Mouse (Mus musculus) heart, embryonic 16.5 days (tissue): ENCODE results near the gene Adk. TPM values are rescaled to one million over a fixed set of nuclear protein-coding genes. Genes with fewer than 3 reads are reported as not detected.

Experiments used
- ATAC-seq: fragments of 200-750 bp; cut with Nextera tagmentation; replicated peaks from 2 replicates; pipeline ENCODE4 v1.8.0; 2017; ENCODE audit warnings: moderate number of reproducible peaks; ENCODE audit not compliant: insufficient read depth, low FRiP score; ENCODE audit errors: extremely low read depth
- H3K27ac ChIP-seq: fragments of 300-500 bp; sonication (generic); 2 replicates; pipeline ENCODE4 v1.5.1; 2014; ENCODE audit warnings: mild to moderate bottlenecking, low read length, control low read depth, moderate library complexity
- H3K27me3 ChIP-seq: fragments of 300-500 bp; sonication (generic); 2 replicates; pipeline ENCODE4 v1.6.1; 2014; ENCODE audit warnings: low read length, mixed read lengths; ENCODE audit not compliant: control insufficient read depth, insufficient read depth
- H3K36me3 ChIP-seq: fragments of 300-500 bp; sonication (generic); 2 replicates; pipeline ENCODE4 v1.6.1; 2014; ENCODE audit not compliant: control insufficient read depth, insufficient read depth
- H3K4me1 ChIP-seq: fragments of 300-500 bp; sonication (generic); 2 replicates; pipeline ENCODE4 v1.6.1; 2014; ENCODE audit warnings: low read length, mixed read lengths; ENCODE audit not compliant: control insufficient read depth, insufficient read depth
- H3K4me2 ChIP-seq: fragments of 300-500 bp; sonication (generic); 2 replicates; pipeline ENCODE4 v1.6.1; 2014; ENCODE audit warnings: low read depth, mild to moderate bottlenecking, control low read depth, low read length
- H3K4me3 ChIP-seq: fragments of 300-500 bp; sonication (generic); 2 replicates; pipeline ENCODE4 v1.5.1; 2014; ENCODE audit warnings: mild to moderate bottlenecking, control low read depth, low read length
- H3K9ac ChIP-seq: fragments of 300-500 bp; sonication (generic); 2 replicates; pipeline ENCODE4 v1.6.1; 2014; ENCODE audit warnings: low read length, control low read depth
- H3K9me3 ChIP-seq: fragments of 300-500 bp; sonication (generic); replicated peaks from 2 replicates; pipeline ENCODE4 v1.6.1; 2016; ENCODE audit warnings: low read length; ENCODE audit not compliant: control insufficient read depth
- WGBS: fragments of 180-500 bp; shearing (Covaris S2); extraction: QIAGEN DNeasy Blood & Tissue Kit; methylation state at CpG from one replicate; pipeline ENCODE4 v1.1.7; 2014; 5-methylcytosine and 5-hydroxymethylcytosine counted together
- polyA plus RNA-seq: library from polyadenylated mRNA; unstranded; fragments of >200 nt; fragmentation: Nextera tagmentation; extraction: Ambion mirVana; gene quantifications from 2 replicates; pipeline ENCODE4 v1.2.1, GENCODE M21; 2015

Gene Adk
- polyA plus RNA-seq, 1 experiment from 2014 or later = 222 TPM

DNA sequence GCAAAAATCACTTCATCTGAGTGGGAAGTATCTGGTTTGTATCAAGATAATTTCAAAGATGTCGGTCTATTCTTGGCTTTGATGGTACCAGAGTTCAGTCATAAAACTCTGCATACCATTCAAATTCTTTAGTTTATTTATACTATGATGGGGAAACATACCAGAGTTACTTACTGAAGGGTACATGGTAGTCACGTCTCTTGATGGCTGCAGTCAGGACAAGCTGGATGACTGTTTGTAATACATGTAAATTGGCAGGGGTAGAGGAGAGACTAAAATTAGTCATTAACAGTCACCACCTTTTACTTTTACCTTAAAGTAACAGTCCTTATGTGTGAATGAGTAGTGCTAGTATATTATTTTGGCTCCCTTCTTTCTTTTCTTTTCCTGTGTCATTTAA lies 125.4 kb downstream of the Adk start:
- Histone ChIP-seq H3K27me3 (no peaks in the 10 kb centered on the region), H3K9me3 (no peaks in the 10 kb centered on the region), H3K4me1 (peaks cover 13% of the 10 kb centered on the region), H3K4me3 (no peak overlapping the region), H3K27ac (peak overlapping the region; percentile 96), H3K36me3 (no peaks in the 10 kb centered on the region), H3K9ac (no peak overlapping the region), H3K4me2 (peak overlapping the region; percentile 34; the same call in 1 of the 2 replicates)
- peak; percentile 93 for ATAC-seq
- WGBS = 29% methylated on average over 2 of the region's 2 CpGs

DNA sequence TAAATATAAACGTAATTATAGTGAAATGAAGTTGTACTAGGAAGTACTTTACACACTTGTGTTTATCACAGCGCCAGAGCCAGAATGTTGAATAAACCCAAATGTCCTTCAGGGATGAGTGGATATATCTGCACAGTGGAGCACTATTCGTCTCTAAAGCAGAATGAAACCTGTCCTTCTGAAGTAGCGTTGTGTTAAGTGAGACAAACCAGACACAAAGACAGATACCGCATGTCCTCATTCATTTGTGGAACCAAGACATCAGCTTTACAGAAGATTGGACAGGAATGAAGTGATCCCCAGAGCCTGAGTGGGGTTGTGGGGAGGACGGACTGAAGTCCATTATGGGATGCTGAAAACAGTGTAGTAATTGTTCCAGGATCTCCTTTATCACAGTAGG lies 126.0 kb downstream of the Adk start:
- ATAC-seq = peak; percentile 78
- Histone ChIP-seq H3K36me3 (no peaks in the 10 kb centered on the region), H3K27me3 (no peaks in the 10 kb centered on the region), H3K4me3 (no peak overlapping the region), H3K27ac (peak overlapping the region; percentile 93), H3K4me1 (peaks cover 17% of the 10 kb centered on the region), H3K9ac (no peak overlapping the region), H3K9me3 (no peaks in the 10 kb centered on the region), H3K4me2 (no peak overlapping the region; the same call in 1 of the 2 replicates)
- 39% methylated on average over 6 of the region's 6 CpGs for WGBS

DNA sequence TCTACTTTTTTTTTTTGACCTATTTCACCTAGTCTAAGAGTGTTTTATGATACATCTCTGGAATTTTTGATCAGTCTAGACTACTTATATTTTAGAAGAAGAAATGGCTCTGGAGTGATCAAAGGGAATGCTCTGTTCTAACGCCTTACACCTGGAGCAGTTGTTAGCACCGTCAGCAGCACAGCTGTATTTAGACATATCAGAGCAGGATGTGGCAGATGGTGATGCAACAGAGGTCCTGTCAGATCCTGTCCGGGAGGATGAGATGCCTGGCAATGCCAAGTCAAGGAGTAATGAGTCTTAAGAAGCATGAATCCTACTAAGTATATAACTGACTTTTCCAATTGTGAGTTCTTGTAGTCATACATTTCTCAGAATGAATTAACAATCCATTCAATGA lies 128.7 kb downstream of the Adk start:
- ATAC-seq = no peak
- Histone ChIP-seq H3K9ac (no peak overlapping the region), H3K27me3 (no peaks in the 10 kb centered on the region), H3K27ac (no peak overlapping the region), H3K36me3 (no peaks in the 10 kb centered on the region), H3K4me3 (no peak overlapping the region), H3K4me2 (no peak overlapping the region), H3K4me1 (peaks cover 17% of the 10 kb centered on the region), H3K9me3 (no peaks in the 10 kb centered on the region)
- WGBS = 46% methylated on average over 3 of the region's 3 CpGs

DNA sequence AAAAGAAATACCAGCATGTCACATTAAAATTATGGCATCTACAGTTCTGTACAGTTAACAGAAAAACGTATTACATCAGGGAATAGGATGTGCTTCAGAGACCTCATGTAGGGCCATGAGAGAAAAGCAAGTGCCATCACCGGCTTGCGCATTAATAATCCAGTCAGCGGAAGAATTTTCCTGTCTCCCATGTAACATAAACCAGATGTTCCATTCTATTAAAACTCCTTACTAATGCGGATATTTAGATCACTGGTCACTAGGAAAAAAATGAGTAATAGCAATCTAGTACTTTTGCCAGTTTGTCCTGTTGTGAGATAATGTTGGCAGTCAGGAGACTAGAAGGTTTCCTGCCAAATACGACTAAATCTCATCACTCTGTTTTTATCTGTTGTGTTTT lies 139.6 kb downstream of the Adk start:
- Histone ChIP-seq H3K27me3 (no peaks in the 10 kb centered on the region), H3K9ac (no peak overlapping the region), H3K27ac (no peak overlapping the region), H3K4me3 (no peak overlapping the region), H3K9me3 (no peaks in the 10 kb centered on the region), H3K36me3 (no peaks in the 10 kb centered on the region), H3K4me2 (no peak overlapping the region), H3K4me1 (peaks cover 5% of the 10 kb centered on the region; the same call in 1 of the 2 replicates)
- no peak for ATAC-seq
- WGBS = 65% methylated on average over 6 of the region's 6 CpGs

DNA sequence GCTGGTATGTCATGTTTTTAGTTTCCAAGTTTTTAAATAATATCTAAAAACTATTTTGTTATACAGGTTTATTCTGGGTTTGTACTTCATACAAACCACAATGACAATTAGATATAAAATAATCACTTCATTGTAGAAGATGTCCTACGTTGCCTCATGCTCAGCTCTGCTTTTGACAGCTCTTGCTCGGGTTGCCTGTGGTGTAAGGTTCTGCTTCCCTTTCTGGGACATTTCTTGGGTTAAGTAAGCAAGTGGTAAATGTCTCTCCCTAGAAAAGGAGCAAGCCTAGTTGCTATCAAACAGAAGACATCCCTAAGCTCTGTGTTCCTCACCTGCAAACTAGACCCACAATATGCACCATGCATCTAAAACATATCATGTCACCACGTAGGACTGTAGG lies 140.4 kb downstream of the Adk start:
- Histone ChIP-seq H3K4me1 (peaks cover 5% of the 10 kb centered on the region; the same call in 1 of the 2 replicates), H3K4me3 (no peak overlapping the region), H3K27ac (no peak overlapping the region), H3K36me3 (no peaks in the 10 kb centered on the region), H3K27me3 (no peaks in the 10 kb centered on the region), H3K4me2 (no peak overlapping the region), H3K9me3 (no peaks in the 10 kb centered on the region), H3K9ac (no peak overlapping the region)
- 86% methylated on average over 3 of the region's 3 CpGs for WGBS
- ATAC-seq = no peak

DNA sequence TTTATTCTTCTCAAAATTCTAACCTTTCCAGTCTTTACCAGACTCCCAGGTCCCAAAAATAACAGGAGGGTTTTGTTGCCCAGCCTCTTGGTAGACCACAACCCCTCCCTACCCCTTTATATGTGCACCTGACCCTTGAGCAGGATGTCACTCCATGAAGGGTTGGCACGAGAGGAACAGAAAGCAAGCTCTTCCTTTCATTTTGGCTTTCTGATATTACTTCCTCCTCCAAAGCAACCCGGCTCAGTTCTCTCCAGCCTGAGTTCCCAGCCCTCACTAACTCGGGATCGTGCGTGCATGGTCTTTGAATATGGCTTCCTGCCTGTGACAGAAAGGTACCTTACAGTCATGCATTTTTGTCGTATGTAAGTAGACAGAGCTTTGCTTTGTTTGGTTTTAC lies 142.0 kb downstream of the Adk start:
- Histone ChIP-seq H3K9ac (no peak overlapping the region), H3K4me2 (no peak overlapping the region), H3K4me3 (no peak overlapping the region), H3K27ac (no peak overlapping the region), H3K9me3 (no peaks in the 10 kb centered on the region), H3K27me3 (no peaks in the 10 kb centered on the region), H3K36me3 (no peaks in the 10 kb centered on the region), H3K4me1 (peaks cover 5% of the 10 kb centered on the region; the same call in 1 of the 2 replicates)
- ATAC-seq = no peak; the same call in 1 of the 2 replicates
- WGBS = 74% methylated on average over 6 of the region's 6 CpGs

DNA sequence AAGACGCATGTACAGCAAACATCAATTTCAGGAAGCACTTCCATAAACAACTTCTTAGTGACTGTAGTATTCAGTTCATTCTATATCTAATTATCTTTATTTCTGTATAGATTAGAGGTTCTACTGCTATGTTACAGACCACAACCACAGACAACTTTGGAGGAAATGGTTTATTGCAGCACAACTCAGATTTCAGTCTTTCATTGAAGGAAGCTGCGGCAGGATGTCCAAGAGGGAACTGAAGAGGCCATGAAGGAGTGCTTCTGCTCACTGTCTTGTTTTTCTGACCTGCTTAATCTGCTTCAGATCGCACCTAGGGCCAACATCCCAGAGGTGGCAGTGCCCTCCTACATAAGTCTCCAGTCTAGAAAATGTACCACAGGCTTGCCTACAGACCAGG lies 148.5 kb downstream of the Adk start:
- no peak for ATAC-seq
- H3K36me3 ChIP-seq = no peaks in the 10 kb centered on the region
- no peak overlapping the region for H3K4me3 ChIP-seq
- H3K4me1 ChIP-seq = no peaks in the 10 kb centered on the region
- no peak overlapping the region for H3K27ac ChIP-seq
- no peak overlapping the region for H3K4me2 ChIP-seq
- no peaks in the 10 kb centered on the region for H3K27me3 ChIP-seq
- WGBS = 72% methylated on average over 3 of the region's 3 CpGs
- H3K9ac ChIP-seq = no peak overlapping the region
- no peaks in the 10 kb centered on the region for H3K9me3 ChIP-seq

DNA sequence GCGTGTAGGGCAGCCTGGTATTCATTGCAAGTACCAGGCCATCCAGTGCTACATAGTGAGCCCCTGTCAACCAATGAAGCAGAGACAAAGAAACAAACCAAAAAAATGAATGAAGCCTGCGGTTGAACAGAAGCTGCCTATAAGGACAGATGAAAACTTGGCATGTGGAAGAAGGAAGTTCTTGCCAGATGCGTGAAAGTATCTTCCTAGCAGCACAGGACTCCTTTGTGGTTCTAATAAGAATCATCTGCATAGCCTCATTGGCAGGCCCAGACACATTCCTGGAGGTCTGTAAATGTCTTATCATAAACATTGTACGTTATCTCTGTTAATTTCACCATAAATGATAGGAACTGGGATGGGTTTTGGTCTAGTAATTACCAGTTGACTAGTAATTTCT lies 154.1 kb downstream of the Adk start:
- no peak overlapping the region for H3K9ac ChIP-seq
- no peak overlapping the region for H3K4me2 ChIP-seq
- H3K4me3 ChIP-seq = no peak overlapping the region
- no peaks in the 10 kb centered on the region for H3K27me3 ChIP-seq
- H3K36me3 ChIP-seq = peaks cover 3% of the 10 kb centered on the region; the same call in 1 of the 2 replicates
- no peak for ATAC-seq
- WGBS = 84% methylated on average over 4 of the region's 4 CpGs
- no peak overlapping the region for H3K27ac ChIP-seq
- H3K4me1 ChIP-seq = no peaks in the 10 kb centered on the region
- no peaks in the 10 kb centered on the region for H3K9me3 ChIP-seq

DNA sequence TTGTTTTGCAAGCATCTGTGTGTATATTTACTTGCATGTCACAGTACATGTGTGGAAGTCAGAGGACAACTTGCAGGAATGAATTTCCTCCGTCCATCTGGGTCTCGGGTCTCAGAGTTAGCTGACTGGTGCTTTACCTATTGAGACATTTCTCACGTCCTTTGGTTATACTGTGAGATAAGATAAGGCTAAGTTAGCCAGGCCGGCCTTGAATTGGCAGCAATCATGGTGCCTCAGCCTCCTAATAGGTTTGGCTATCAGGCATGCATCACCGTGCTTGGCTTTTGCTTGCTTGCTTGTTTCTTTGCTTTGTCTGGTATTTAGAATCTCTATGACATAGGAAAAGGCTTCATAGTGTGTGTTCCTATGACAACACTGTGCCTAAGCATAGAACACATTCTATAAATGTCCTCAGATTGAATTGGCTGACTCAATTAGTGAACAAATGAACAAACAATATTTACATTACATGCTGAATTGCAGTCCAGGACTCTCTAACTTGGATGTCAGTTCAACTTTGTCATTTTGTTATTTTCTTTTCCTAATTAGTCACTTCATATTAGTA lies 169.3 kb downstream of the Adk start:
- Histone ChIP-seq H3K4me3 (no peak overlapping the region), H3K27me3 (no peaks in the 10 kb centered on the region), H3K4me2 (no peak overlapping the region), H3K9me3 (no peaks in the 10 kb centered on the region), H3K4me1 (peaks cover 13% of the 10 kb centered on the region), H3K36me3 (no peaks in the 10 kb centered on the region), H3K9ac (no peak overlapping the region), H3K27ac (no peak overlapping the region)
- 27% methylated on average over 5 of the region's 5 CpGs for WGBS
- ATAC-seq = no peak
